Mouse (Mus musculus) brain, embryonic 18.5 days (tissue): ENCODE data around the gene Ecpas.

Experiments used
- DNase-seq: peaks from one replicate; pipeline ENCODE4 v3.0.0-alpha.2; 2012; ENCODE audit warnings: low read depth, low spot score

The Ecpas gene

DNA sequence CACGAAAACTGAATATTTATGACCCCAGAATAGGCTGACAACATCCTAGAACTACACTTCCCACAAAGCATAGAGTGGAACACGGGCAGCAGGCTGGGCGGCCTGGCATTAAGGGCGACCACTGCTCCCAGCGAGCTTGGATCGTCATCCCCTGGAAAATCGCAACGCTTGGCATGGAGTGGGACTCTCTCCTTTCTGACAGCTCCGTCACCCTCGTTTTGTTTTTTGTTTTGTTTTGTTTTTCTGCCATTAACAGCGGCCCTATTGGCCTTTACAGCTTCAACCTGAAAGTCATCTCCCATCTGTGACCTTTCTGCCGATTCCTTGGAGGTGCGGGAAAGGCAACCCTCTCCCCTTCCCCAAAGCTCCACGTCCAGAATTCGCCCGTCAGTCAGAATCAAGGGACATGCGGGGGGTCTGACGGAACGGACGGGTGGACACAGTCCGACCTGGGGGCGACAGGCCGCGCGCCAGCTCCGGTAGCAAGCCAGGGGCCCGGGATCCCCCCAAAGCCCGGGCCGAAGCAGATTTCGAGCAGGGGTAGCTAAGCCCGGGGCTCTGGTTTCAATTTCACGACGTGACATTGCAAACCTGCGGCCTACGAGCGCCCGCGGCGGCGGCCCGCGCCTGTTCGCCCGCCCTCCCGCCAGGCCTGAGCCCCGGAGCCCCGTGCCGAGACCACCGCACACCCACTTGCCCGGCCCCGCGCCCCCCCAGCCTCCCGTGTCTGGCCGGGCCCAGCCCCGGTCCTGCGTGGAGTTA lies 1.3 kb downstream of the Ecpas start:
- peak; percentile 32 for DNase-seq

DNA sequence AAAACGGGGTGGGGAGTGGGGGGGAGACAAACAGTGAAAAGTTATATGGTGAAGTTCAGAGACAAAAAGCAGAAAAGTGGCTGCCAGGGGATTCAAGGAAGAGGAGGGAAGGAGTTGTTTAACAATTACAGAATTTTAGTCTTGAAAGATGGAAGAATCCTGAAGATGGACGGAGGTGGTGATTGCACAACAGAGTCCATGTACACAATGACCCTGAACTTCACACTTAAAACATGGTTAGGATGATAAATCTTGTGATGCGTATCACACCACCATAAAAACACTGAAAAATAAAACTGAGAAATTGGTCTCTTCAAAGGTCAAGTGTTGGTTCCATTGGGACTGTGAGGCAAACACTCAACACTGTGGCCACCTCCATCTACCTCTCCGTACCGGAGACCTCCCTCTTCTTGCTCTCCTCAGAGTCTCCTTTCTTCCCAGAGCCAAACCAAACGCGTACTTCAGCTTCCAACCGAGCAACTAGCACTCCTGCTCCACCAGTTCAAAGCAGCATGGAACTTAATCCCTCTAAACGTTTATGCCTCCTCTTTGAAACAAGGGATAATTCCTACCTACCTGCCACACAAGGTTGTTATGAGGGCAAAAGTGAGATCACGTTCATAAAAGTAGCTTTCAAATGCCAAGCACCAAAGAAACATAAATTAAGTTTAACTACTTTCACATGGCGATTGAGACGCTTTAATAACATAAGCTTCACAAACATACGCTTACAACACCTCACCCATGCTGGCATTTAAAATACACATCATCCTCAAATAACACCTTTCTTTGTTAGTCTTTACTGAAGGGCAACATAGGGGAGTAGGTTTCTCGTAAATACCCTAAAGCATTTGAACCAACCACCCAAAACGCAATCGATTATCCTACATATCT lies 2.1 kb downstream of the Ecpas start:
- no peak for DNase-seq

- DNase-seq: no peak
Observed at GRCm38 (mm10) chr4:58907453-58907852, 5.1 kb downstream of the Ecpas start.

- no peak for DNase-seq
Observed at GRCm38 (mm10) chr4:58898318-58898717, 14.2 kb downstream of the Ecpas start.

GRCm38 (mm10) chr4:58897436-58897835 lies 15.1 kb downstream of the Ecpas start:
- no peak for DNase-seq

GRCm38 (mm10) chr4:58894399-58894798 lies 18.1 kb downstream of the Ecpas start:
- no peak for DNase-seq

- no peak for DNase-seq
Observed at GRCm38 (mm10) chr4:58890035-58890782, 22.3 kb downstream of the Ecpas start.

GRCm38 (mm10) chr4:58888568-58888967 lies 24.0 kb downstream of the Ecpas start:
- DNase-seq: no peak

DNA sequence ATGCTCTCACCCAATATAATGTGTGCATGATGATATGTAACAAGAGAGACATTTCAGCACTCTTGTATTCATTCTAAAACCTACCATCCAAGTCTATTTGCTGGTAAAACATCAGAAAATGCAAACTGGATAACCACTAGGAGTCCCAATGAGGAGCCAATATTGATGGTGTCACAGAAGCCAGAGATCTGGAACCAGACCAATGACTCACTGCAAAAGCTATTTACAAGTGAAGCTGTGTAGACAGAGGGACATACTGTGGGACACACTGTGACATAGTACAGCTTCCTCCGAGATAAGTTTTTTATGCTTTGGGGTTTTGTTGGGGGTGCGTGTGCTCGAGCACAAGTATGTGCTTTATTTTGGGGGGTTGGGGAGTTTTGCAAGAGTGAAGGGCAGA lies 24.9 kb downstream of the Ecpas start:
- DNase-seq: no peak

- no peak for DNase-seq
Observed at GRCm38 (mm10) chr4:58886778-58887177, 25.8 kb downstream of the Ecpas start.

- DNase-seq: no peak
Observed at GRCm38 (mm10) chr4:58885341-58885740, 27.2 kb downstream of the Ecpas start.

DNA sequence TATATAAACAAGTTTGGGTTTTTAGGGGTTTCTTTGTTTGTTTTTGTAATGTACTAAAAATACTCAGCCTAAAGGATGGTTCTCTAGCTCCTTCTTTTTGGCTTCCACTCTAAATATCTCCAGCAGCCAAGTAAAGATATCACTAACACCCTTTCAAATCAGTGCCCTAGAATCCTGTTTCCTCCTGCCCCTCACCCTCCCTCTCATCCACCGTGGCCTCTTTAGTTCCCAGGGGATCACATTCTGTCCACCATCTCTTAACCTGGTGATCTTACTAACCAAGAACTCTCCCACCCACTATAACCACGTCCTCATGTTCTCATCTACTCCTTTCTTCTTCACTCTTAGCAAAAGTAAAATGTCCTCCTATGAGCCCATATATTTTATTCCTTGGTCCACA lies 28.7 kb downstream of the Ecpas start:
- no peak for DNase-seq

GRCm38 (mm10) chr4:58874373-58874772 lies 38.2 kb downstream of the Ecpas start:
- DNase-seq: no peak

DNA sequence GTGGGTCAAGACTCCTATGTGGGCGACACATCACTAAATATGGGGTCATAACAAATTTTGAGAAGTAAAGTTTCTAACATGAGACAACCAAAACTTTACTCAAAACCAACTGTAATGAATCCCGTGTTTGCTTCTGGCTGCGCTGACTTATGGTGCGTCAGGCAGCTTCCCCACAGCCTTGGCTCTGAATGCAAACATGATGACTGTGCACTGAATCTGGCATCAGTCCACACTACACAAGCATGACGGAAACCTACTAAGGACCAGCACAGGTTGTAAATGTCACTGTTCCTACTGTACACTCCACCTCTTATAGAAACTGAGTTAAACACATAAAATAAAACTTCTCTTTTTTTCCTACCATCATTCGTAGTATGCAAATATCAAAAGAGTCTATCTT lies 45.3 kb downstream of the Ecpas start:
- DNase-seq: no peak

GRCm38 (mm10) chr4:58832908-58833307 lies 79.6 kb downstream of the Ecpas start:
- no peak for DNase-seq

DNA sequence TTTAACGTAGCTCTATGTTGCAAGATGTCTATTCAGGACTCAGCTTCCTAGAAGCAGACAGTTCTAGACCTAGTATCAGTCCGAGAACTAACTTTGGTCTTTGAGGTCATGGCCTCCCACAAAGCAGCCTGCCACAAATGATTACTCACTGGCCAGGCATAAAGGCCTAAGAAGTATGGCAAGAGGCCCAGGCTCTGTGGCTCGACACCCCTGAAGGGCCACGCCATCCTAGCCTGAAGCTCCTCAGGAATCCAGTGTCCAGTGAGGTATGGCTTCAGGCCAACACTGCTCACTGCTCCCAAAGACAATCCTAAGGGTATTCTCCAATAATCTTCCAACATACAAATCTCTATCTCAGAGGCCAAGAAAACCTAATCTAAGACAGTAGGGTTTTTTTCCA lies 86.6 kb downstream of the Ecpas start:
- no peak for DNase-seq

- no peak for DNase-seq
Observed at GRCm38 (mm10) chr4:58787616-58788015, 124.9 kb downstream of the Ecpas start, which contains the start of gene Olfr267. TSS of gene Olfr267 (minus strand) at chr4:58787716.

DNA sequence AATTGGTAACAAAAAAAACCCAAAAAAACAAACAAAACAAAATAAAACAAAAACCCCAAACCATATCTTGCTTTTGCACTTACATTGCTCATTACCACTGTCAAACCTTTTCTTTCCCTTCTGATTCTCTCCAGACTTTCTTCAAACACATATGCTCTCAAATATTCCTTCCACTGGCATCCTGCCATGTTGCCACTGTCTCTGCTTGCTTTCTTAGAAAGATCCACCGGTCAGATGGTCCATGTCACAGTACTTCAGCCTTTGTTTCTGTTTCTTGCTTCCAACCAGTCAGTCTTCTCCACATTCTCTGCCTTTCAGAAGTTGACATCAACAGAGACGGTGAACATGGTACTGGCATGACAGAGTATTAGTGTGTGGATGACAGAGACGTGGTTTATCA lies 125.9 kb downstream of the Ecpas start:
- no peak for DNase-seq

DNA sequence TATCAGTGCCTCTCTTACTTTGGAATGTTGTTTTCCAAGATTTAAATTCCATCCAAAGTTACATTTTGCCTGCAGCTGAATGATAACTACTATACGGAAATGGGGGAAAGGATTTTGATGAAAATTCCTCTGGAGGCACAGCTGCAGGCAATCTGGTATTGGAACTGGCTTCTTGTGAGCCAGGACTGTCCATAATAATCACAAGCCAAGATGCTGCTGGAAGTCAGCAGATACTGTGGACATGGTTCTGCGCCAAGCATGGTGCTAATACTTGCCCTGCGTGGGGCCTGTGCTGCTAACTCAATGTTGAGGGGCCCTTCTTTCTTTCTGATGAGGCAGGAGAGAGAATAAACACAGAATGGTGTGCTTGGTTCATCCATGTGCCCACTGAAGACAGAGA lies 149.1 kb downstream of the Ecpas start:
- no peak for DNase-seq

DNA sequence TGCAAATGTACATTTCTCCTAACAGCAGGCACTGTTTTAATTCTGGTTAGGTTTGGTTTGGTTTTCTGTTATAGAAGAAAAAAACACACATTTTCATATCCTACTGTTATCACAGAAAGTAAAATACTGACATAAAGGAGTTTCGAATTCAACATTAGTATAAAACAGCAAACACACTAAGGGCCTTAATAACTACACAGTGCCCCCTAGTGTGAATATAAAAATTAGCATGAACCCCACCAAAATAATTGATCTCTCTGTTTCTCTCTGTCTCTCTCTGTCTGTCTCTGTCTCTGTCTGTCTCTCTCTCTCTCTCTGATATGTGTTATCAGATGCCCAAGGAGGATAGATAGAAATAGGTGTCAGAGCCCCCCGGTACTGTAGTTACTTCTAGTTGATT lies 163.0 kb downstream of the Ecpas start:
- DNase-seq: peak; percentile 6

DNA sequence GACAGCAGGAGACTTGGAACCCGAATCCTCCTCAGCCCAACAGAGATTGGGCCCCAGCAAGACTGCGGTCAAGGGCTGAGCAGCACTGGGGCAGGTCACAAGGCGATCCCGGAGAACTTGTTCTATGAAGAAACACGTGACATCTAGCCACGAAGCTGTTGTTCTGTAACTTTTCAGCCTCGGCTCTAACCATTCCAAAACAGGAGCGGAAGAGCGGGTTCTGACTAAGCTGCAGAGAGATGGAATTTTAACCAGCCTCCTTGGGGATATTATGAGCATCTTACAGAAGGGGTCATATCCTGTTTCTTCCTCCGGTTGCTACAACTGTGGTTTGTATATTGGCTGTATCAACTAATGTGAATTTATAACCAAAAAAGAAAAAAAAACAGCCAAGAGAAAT lies 163.4 kb downstream of the Ecpas start:
- DNase-seq: no peak
